Mouse (Mus musculus): Measurements from ENCODE around the gene Zfhx2. TPM values are rescaled to one million over a fixed set of nuclear protein-coding genes. Genes with fewer than 3 reads are reported as not detected.

The Zfhx2 gene
- total and polyA plus RNA-seq, 2 experiments from 2014 or later = 1.1 to 1.8 TPM

- no peak overlapping the region for H3K4me2 ChIP-seq (ENCODE audit: low read depth, low read length)
- no peak overlapping the region for H3K4me3 ChIP-seq (ENCODE audit: low read depth, low read length)
- ATAC-seq (ENCODE audit: insufficient read depth, low read depth) (no peak), DNase-seq (ENCODE audit: low spot score) (no peak)
- 0 out of 2 replicates have a peak, but pooled peaks cover 6% of the 10 kb centered on the region for H3K27me3 ChIP-seq (ENCODE audit: control insufficient read depth, insufficient read depth, low read length)
- TF ChIP-seq EP300 (IDR thresholded peaks at IDR 0.05; ENCODE audit: low read depth) (no peak), CTCF (IDR thresholded peaks at IDR 0.05; ENCODE audit: low read depth) (no peak)
- H3K9me3 ChIP-seq (replicated peaks; ENCODE audit: control insufficient read depth, low read length) = no peaks in the 10 kb centered on the region
- no peak overlapping the region for H3K9ac ChIP-seq (replicated peaks; ENCODE audit: low read depth, low read length)
- WGBS = 59% methylated on average over 6 of the region's 6 CpGs
- peaks cover 26% of the 10 kb centered on the region for H3K4me1 ChIP-seq (ENCODE audit: control insufficient read depth, insufficient read depth)
- no peaks in the 10 kb centered on the region for H3K36me3 ChIP-seq (replicated peaks; ENCODE audit: control insufficient read depth, insufficient read depth, low read length)
- H3K27ac ChIP-seq (ENCODE audit: low read depth) = no peak overlapping the region
These were observed 8.6 kb downstream of the Zfhx2 start for GRCm38 (mm10) chr14:55083481-55083880.

GRCm38 (mm10) chr14:55081105-55081504 is 11.0 kb downstream of the Zfhx2 start:
- Histone ChIP-seq H3K4me1 (ENCODE audit: control insufficient read depth, insufficient read depth) (peaks cover 13% of the 10 kb centered on the region), H3K27me3 (ENCODE audit: control insufficient read depth, insufficient read depth, low read length) (peaks cover 19% of the 10 kb centered on the region), H3K4me2 (ENCODE audit: low read depth, low read length) (no peak overlapping the region), H3K36me3 (replicated peaks; ENCODE audit: control insufficient read depth, insufficient read depth, low read length) (no peaks in the 10 kb centered on the region), H3K9me3 (replicated peaks; ENCODE audit: control insufficient read depth, low read length) (no peaks in the 10 kb centered on the region), H3K27ac (ENCODE audit: low read depth) (no peak overlapping the region), H3K9ac (replicated peaks; ENCODE audit: low read depth, low read length) (no peak overlapping the region), H3K4me3 (ENCODE audit: low read depth, low read length) (no peak overlapping the region)
- no peak for ATAC-seq (ENCODE audit: insufficient read depth, low read depth)
- no peak for DNase-seq (ENCODE audit: low spot score)
- no peak for TF ChIP-seq EP300 (IDR thresholded peaks at IDR 0.05; ENCODE audit: low read depth)
- no peak for TF ChIP-seq CTCF (IDR thresholded peaks at IDR 0.05; ENCODE audit: low read depth)
- 34% methylated on average over 5 of the region's 5 CpGs for WGBS

GRCm38 (mm10) chr14:55079214-55079970 is 12.7 kb downstream of the Zfhx2 start:
- Histone ChIP-seq H3K27me3 (ENCODE audit: control insufficient read depth, insufficient read depth, low read length) (peaks cover 19% of the 10 kb centered on the region), H3K4me3 (ENCODE audit: low read depth, low read length) (no peak overlapping the region; the same call in 1 of the 2 replicates), H3K36me3 (replicated peaks; ENCODE audit: control insufficient read depth, insufficient read depth, low read length) (no peaks in the 10 kb centered on the region), H3K9ac (replicated peaks; ENCODE audit: low read depth, low read length) (no peak overlapping the region), H3K27ac (ENCODE audit: low read depth) (no peak overlapping the region), H3K4me1 (ENCODE audit: control insufficient read depth, insufficient read depth) (peaks cover 5% of the 10 kb centered on the region; the same call in 1 of the 2 replicates), H3K4me2 (ENCODE audit: low read depth, low read length) (peak overlapping the region; percentile 41), H3K9me3 (replicated peaks; ENCODE audit: control insufficient read depth, low read length) (no peaks in the 10 kb centered on the region)
- ATAC-seq (ENCODE audit: insufficient read depth, low read depth) (peak; percentile 57), DNase-seq (ENCODE audit: low spot score) (peak; percentile 55)
- TF ChIP-seq CTCF (IDR thresholded peaks at IDR 0.05; ENCODE audit: low read depth) = peak; percentile 80
- TF ChIP-seq EP300 (IDR thresholded peaks at IDR 0.05; ENCODE audit: low read depth) = no peak
- WGBS = 21% methylated on average over 8 of the region's 8 CpGs

GRCm38 (mm10) chr14:55078366-55078989 is 13.6 kb downstream of the Zfhx2 start:
- Histone ChIP-seq H3K36me3 (replicated peaks; ENCODE audit: control insufficient read depth, insufficient read depth, low read length) (no peaks in the 10 kb centered on the region), H3K4me3 (ENCODE audit: low read depth, low read length) (peak overlapping the region; percentile 12), H3K9me3 (replicated peaks; ENCODE audit: control insufficient read depth, low read length) (no peaks in the 10 kb centered on the region), H3K27ac (ENCODE audit: low read depth) (no peak overlapping the region), H3K27me3 (ENCODE audit: control insufficient read depth, insufficient read depth, low read length) (peaks cover 19% of the 10 kb centered on the region), H3K4me2 (ENCODE audit: low read depth, low read length) (peak overlapping the region; percentile 41), H3K4me1 (ENCODE audit: control insufficient read depth, insufficient read depth) (peaks cover 5% of the 10 kb centered on the region; the same call in 1 of the 2 replicates), H3K9ac (replicated peaks; ENCODE audit: low read depth, low read length) (0 out of 2 replicates have a peak overlapping the region, but pooled peaks have one; percentile 9)
- TF ChIP-seq CTCF (IDR thresholded peaks at IDR 0.05; ENCODE audit: low read depth) = no peak
- TF ChIP-seq EP300 (IDR thresholded peaks at IDR 0.05; ENCODE audit: low read depth) = no peak
- DNase-seq (ENCODE audit: low spot score) = no peak
- WGBS = 14% methylated on average over 23 of the region's 23 CpGs
- no peak for ATAC-seq (ENCODE audit: insufficient read depth, low read depth)

GRCm38 (mm10) chr14:55077481-55078365 is 14.4 kb downstream of the Zfhx2 start:
- H3K36me3 ChIP-seq (replicated peaks; ENCODE audit: control insufficient read depth, insufficient read depth, low read length) = no peaks in the 10 kb centered on the region
- H3K27ac ChIP-seq (ENCODE audit: low read depth) = no peak overlapping the region
- no peak overlapping the region for H3K9ac ChIP-seq (replicated peaks; ENCODE audit: low read depth, low read length)
- DNase-seq (ENCODE audit: low spot score) = no peak
- H3K4me3 ChIP-seq (ENCODE audit: low read depth, low read length) = no peak overlapping the region
- peaks cover 5% of the 10 kb centered on the region; the same call in 1 of the 2 replicates for H3K4me1 ChIP-seq (ENCODE audit: control insufficient read depth, insufficient read depth)
- TF ChIP-seq EP300 (IDR thresholded peaks at IDR 0.05; ENCODE audit: low read depth) = no peak
- peaks cover 27% of the 10 kb centered on the region for H3K27me3 ChIP-seq (ENCODE audit: control insufficient read depth, insufficient read depth, low read length)
- no peak for ATAC-seq (ENCODE audit: insufficient read depth, low read depth)
- no peaks in the 10 kb centered on the region for H3K9me3 ChIP-seq (replicated peaks; ENCODE audit: control insufficient read depth, low read length)
- 40% methylated on average over 15 of the region's 15 CpGs for WGBS
- no peak overlapping the region for H3K4me2 ChIP-seq (ENCODE audit: low read depth, low read length)

Data from heart, postnatal 0 days (tissue).